Mouse (Mus musculus): Measurements from ENCODE around the gene Capg.

DNA sequence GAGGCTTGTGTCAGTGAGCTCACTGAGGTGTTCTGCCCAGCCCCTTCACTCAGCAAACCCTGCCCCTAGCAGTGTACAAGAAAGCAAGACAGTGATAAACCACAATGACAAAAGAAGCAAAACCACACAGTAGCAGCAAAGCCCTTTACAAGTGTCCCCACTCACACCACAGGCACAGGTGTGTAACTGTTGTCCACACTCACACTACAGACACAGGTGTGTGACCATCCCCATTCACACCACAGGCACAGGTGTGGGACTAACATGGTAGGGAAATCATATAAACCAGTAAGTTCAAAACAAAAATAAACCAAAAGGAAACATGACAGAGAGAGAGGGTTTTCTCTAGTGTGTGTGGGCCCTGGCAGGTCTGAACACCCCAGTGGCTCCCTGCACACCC lies 44.1 kb downstream of the Capg start:
- TF ChIP-seq CTCF (IDR thresholded peaks at IDR 0.05; ENCODE audit: extremely low read depth, insufficient read depth, low read length) (no peak), POLR2A (IDR thresholded peaks at IDR 0.05; ENCODE audit: extremely low read depth, insufficient read depth, low read length) (no peak)
